Mouse (Mus musculus): ENCODE results near the gene Prss40.
A peak's percentile ranks its signal among the peaks of the same experiment; 100 is the strongest.
"Not testable (repeated sequence)": the region's sequence is repeated elsewhere in the genome, so short reads cannot be mapped to it uniquely, and the experiment has no call there.

Prss40 gene

GRCm38 (mm10) chr1:34534574-34534973 is 26.2 kb downstream of the Prss40 start:
- DNase-seq = not testable (repeated sequence)

- DNase-seq = no peak
Measured at GRCm38 (mm10) chr1:34523647-34524046, 37.1 kb downstream of the Prss40 start.

GRCm38 (mm10) chr1:34522850-34523244 is 37.9 kb downstream of the Prss40 start:
- no peak for DNase-seq

DNA sequence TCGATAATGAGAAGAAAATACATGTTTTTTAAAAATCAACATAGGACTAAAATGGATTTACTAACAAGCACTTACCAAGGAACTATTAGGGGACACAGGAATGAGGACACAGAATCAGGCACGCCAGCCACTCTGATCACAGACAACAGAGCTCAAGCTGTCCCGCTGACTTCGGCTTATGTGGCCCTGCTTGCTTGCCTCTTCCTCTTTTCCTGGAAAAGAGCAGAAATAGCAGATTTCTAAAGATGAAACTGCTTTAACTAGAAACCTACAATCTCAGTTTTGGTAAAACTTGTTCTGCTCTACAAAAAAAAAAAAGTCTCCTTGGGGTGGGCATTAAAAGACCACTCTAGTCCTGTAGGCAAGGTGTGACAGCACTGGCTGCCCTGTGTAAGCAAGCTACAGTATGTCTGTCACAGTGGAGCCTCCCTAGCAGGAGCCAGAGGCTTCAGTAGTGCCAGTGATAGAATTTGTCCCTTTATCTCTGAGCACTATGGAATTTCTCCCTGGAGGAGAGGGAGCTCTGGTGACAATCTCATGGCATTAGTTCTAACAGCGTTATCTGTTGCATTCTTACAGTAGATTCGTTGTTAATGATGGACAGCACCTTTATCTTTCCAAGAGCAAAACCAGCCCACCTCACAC is 38.4 kb downstream of the Prss40 start:
- no peak for DNase-seq

GRCm38 (mm10) chr1:34518259-34518658 is 42.5 kb downstream of the Prss40 start:
- no peak for DNase-seq

DNA sequence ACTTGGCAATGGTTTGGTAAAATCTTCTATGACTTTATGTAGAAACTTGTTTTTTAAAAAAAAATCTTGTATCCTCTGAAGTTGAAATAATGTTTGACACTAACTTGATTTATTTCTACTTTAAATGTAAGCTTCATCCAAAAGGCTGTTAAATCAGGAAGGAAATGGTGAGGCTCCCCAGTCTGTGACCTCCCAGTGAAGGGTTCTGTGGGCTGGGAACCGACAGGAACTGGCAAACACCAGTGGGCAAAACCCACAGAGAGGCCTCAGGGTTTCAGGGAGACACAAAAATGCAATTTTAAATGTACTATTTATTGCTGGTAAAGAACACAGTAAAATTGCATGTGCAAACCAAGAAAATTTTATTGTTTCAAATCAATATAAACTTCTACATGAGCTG is 42.9 kb downstream of the Prss40 start:
- not testable (repeated sequence) for DNase-seq

- not testable (repeated sequence) for DNase-seq
Measured at GRCm38 (mm10) chr1:34517297-34517696, 43.4 kb downstream of the Prss40 start.

DNA sequence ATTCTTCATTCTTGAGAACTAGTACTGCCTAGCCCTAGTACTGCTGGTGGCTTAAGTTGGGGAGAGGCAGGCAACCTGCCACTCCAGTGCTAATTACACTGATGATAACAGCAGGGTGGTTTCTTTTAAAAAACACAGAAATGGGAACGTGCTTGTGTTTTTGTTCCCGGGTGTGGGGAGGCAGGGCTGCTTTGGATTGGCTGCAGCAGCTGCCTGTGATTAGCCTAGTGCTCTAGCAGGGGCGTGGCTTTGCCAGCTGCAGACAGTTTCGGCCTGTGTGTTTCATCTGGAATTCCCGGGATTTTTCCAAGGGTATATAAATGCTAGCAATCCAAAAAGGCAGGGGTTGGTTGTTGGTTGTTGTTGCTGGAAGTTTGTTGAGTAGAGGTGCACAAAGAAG is 44.1 kb downstream of the Prss40 start:
- DNase-seq = no peak

DNA sequence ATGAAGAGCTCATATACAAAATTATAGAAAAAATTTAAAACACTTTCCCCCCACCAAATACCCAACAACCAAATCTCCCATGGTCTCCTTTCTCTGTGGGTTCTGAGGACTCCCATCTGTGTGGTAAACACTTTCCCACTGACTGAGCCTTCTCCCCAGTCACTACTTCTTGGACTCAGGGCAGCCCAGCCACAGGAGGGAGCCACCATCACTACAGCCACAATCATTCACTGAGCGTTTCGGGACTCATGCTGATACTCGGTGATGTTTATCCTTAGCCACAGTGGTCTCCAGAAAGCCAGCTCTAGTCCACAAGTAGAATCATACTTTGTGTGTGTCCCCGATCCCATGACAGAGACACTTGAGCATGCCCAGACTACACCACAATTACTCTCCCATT is 47.7 kb downstream of the Prss40 start:
- no peak for DNase-seq

GRCm38 (mm10) chr1:34511027-34511426 is 49.7 kb downstream of the Prss40 start:
- peak; percentile 23 for DNase-seq

DNA sequence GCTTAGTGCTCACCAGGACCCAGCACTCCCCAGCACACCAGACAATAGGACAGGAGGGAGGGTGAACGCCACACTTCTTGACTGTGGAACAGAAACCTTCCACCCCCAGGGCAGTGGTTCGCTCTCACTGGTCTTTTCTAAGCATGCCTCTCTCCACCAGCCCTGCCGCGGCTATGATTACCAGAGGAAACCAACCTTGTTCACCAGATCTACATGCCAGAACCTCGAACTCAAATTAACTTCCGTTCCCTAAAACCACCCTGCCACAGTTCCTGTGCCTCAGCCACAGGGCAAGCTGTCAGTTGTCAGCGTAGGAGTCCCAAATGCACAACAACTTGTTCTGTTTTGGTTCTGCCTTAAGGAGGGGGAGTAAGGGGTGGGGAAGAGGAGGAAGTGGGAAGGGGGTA is 50.2 kb downstream of the Prss40 start:
- no peak for DNase-seq

DNA sequence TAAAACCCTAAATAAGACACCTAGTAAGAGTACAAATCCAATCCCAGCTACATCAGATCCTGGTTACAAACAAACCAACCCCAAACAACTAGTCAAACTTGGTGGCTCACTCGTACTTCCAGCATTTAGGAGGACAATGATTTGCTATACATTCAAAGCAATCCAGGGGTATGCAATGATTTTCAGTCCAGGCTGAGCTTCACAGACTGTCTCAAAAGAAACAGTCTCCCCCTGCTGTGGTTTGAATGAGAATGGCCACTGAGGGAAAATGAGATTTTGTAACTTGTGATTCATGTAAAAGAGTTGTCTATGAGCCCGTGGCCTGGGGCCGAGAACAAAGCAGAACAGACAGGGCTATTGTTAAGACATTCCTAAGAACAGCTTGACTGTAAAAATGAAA is 52.8 kb downstream of the Prss40 start:
- no peak for DNase-seq

DNA sequence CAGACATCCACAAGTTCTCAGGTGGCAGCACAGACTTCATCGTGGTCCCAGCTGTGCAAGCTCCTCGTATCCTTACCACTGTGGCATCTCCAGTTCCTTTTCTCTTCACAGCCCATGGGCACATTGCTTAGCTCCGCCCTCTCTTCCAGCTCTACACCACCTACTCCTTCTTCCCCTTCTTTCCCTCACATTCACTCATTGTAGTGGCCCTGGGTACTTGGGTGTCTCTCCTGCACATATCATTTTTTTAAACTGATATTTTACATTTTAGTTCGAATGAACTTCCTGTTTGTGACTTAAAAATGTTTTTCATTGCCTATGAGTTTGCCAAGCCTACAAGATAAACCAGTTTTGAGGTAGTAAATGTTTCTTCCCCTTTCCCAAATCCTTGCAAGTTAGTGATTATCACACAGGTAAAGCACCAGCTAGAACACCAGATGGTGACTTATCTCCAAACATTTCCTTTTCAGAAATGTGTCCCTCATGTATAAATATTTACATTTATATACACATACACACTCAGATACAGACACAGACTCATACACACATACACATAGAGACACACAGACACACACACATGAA is 54.7 kb downstream of the Prss40 start:
- DNase-seq = no peak

GRCm38 (mm10) chr1:34505307-34505706 is 55.4 kb downstream of the Prss40 start:
- no peak for DNase-seq

- DNase-seq = no peak
Measured at GRCm38 (mm10) chr1:34502991-34503390, 57.8 kb downstream of the Prss40 start.
